In the genomic region with DNA sequence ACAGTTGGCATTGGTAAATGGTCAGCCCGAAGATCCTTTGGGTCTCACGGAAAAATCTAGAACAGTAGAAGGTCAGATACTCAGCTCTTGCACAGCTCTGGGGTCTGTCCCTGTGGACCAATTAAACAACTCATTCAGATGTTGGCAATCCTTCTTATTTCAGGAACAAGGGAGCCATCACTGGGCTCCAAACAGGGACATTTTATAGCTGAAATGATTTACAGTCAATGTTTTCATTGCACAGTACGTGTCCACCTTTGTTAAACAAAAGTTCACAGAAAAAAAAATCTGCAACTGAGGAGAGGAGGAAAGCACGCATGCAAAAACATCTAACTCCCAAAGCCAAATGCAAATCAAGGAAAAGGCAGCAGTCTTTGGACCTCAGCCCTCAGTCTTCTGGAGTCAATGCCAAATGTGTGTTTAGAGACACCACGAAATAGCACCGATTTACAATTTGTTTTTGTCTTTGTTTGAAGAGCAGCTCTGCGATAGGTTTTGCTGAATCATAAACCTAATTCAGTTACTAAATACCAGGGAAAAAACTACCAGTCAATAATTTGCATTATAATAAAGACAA, we compare ENCODE assay signal across 12 mouse cellular contexts.
A peak's percentile ranks its signal among the peaks of the same experiment; 100 is the strongest.
DNase-seq lines count a peak whose midpoint lies in the region; ATAC-seq lines count a peak whose summit lies in the region.
"Had no signal": no experiment of that assay in that cellular context is flagged by ENCODE, and none has a peak within 500 bp of the region (broad histone marks: within the 10 kb centered on the region; RNA-seq: fewer than 3 reads in every experiment).

No protein-coding gene starts in this region.

- H3K4me1 ChIP-seq in neural tube, embryonic 11.5 days (ENCODE audit: control insufficient read depth, insufficient read depth, low read length): no peaks in the 10 kb centered on the region
- no peaks in the 10 kb centered on the region for H3K4me1 ChIP-seq in liver, embryonic 11.5 days (replicated peaks; ENCODE audit: control insufficient read depth, insufficient read depth, low read length)
- H3K4me1 ChIP-seq: midbrain, embryonic 12.5 days had no signal

- intact Hi-C loops in heart, postnatal 36 days (cut with DNase I): no loop called here

- no peak overlapping the region for H3K9ac ChIP-seq in neural tube, embryonic 11.5 days (ENCODE audit: low read length)
- no peak overlapping the region for H3K9ac ChIP-seq in liver, embryonic 11.5 days (ENCODE audit: low read depth, low read length)
- H3K9ac ChIP-seq: midbrain, embryonic 12.5 days had no signal

- no peaks in the 10 kb centered on the region for H3K36me3 ChIP-seq in neural tube, embryonic 11.5 days (ENCODE audit: control insufficient read depth, insufficient read depth, low read length)
- no peaks in the 10 kb centered on the region for H3K36me3 ChIP-seq in liver, embryonic 11.5 days (ENCODE audit: control insufficient read depth, insufficient read depth, low read length)
- H3K36me3 ChIP-seq: midbrain, embryonic 12.5 days had no signal

- H3K9me3 ChIP-seq in neural tube, embryonic 11.5 days (ENCODE audit: control insufficient read depth, low read length): no peaks in the 10 kb centered on the region
- H3K9me3 ChIP-seq in liver, embryonic 11.5 days (ENCODE audit: control insufficient read depth, low read length): no peaks in the 10 kb centered on the region
- H3K9me3 ChIP-seq: midbrain, embryonic 12.5 days had no signal

- no peaks in the 10 kb centered on the region for H3K27me3 ChIP-seq in neural tube, embryonic 11.5 days (ENCODE audit: control insufficient read depth, insufficient read depth, low read length)
- H3K27me3 ChIP-seq in liver, embryonic 11.5 days (replicated peaks; ENCODE audit: control insufficient read depth, insufficient read depth, low read length): no peaks in the 10 kb centered on the region
- H3K27me3 ChIP-seq: midbrain, embryonic 12.5 days had no signal

- 56% methylated on average over 7 of the region's 7 CpGs for WGBS in neural tube, embryonic 11.5 days
- 84% methylated on average over 7 of the region's 7 CpGs for WGBS in liver, embryonic 11.5 days

- H3K4me2 ChIP-seq in neural tube, embryonic 11.5 days (ENCODE audit: low read depth): no peak overlapping the region
- no peak overlapping the region for H3K4me2 ChIP-seq in liver, embryonic 11.5 days
- H3K4me2 ChIP-seq: midbrain, embryonic 12.5 days had no signal

- peak; percentile 39; the same call in 1 of the 2 replicates for ATAC-seq in neural tube, embryonic 11.5 days (ENCODE audit: insufficient read depth, low FRiP score, low TSS enrichment)
- no peak for ATAC-seq in liver, embryonic 11.5 days (replicated peaks; ENCODE audit: low FRiP score)

- no peak overlapping the region for H3K27ac ChIP-seq in neural tube, embryonic 11.5 days (ENCODE audit: low read depth, low read length)
- no peak overlapping the region for H3K27ac ChIP-seq in liver, embryonic 11.5 days (ENCODE audit: low read depth, low read length)
- H3K27ac ChIP-seq: heart, adult 2 months; midbrain, embryonic 12.5 days had no signal

- no peak overlapping the region for H3K4me3 ChIP-seq in neural tube, embryonic 11.5 days (ENCODE audit: low read depth, low read length)
- no peak overlapping the region for H3K4me3 ChIP-seq in liver, embryonic 11.5 days (ENCODE audit: low read depth, low read length)
- H3K4me3 ChIP-seq: heart, adult 2 months; midbrain, embryonic 12.5 days had no signal

- peak; percentile 35 for DNase-seq in heart, adult 11 months
- no peak for DNase-seq in heart, postnatal 36 days
- DNase-seq in neural tube, embryonic 11.5 days (ENCODE audit: low spot score): no peak
- no peak for DNase-seq in neural tube, embryonic 10.5 days (ENCODE audit: extremely low spot score, low spot score)
- DNase-seq in kidney, postnatal 25 days: peak; percentile 25 to 42
- DNase-seq in liver, embryonic 11.5 days (ENCODE audit: low spot score): no peak
- no peak for DNase-seq in frontal cortex, postnatal 14 days (ENCODE audit: low spot score in 2 of 2)
- DNase-seq: adrenal gland, postnatal 25 days; heart, adult 2 months; lung, adult 2 months; thymus, postnatal 4 days had no signal

Comparison
In these comparisons a context has a peak if more than half of its experiments do, and no peak if none do; other contexts are left out.
1. DNase-seq: peak in heart, adult 11 months (single experiment) and kidney, postnatal 25 days (2 of 2); none in heart, postnatal 36 days (0 of 2), neural tube, embryonic 11.5 days (single experiment), neural tube, embryonic 10.5 days (single experiment), liver, embryonic 11.5 days (single experiment) and frontal cortex, postnatal 14 days (0 of 2).